Mouse (Mus musculus) ES-Bruce4 (cell line): ENCODE measurements at regions not wholly inside any gene's neighbourhood (a gene's known extent, or its start where the extent isn't known, plus 50 kb on each side); places are given as distances from the start of the nearest gene placed in this dataset.

Experiments
- CTCF ChIP-seq: IDR thresholded peaks from one replicate; pipeline ENCODE4 v1.8.1; 2011; ENCODE audit warnings: low read depth, low read length
- EP300 ChIP-seq: IDR thresholded peaks from 2 replicates; pipeline ENCODE4 v1.6.1; 2011; ENCODE audit warnings: low read depth, low read length; ENCODE audit not compliant: insufficient read depth
- POLR2A ChIP-seq: IDR thresholded peaks from one replicate; pipeline ENCODE4 v1.8.1; 2011; ENCODE audit warnings: low read length; ENCODE audit not compliant: insufficient read depth

- no peak for TF ChIP-seq CTCF
- no peak for TF ChIP-seq EP300
- TF ChIP-seq POLR2A, result no peak
Measured at GRCm38 (mm10) chr8:96277058-96277457, 388.7 kb upstream of the Got2 start.
